Mouse (Mus musculus) liver, adult 2 months (tissue): ENCODE data around the gene Ciita.

ENCODE experiments used
- CTCF ChIP-seq: fragments of 200-500 bp; IDR thresholded peaks from 2 replicates; pipeline ENCODE4 v1.5.1; 2011; ENCODE audit warnings: low read depth, low read length, control low read depth
- POLR2A ChIP-seq: fragments of 200-500 bp; IDR thresholded peaks from 2 replicates; pipeline ENCODE4 v1.6.1; 2011; ENCODE audit warnings: low read length, control low read depth; ENCODE audit not compliant: insufficient read depth; ENCODE audit errors: extremely low read depth

DNA sequence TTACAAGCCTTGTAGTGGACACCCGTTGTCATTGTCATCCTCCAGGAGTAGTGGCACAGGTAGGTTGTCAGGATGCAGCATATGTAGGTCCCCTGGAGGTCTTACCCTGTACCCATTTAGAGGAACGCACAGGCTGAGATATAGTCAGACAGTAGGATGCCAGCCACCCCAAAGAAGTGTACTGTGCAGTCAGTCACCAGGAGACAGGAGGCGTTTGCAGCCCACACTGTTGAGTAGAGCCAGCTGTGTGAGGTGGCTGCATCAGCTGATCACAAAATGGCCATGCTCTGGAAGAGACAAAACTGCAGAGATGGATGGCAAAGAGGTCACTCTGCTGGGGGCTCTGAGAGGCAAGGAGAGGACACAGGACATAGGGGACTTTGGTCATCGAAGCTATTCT lies 47.5 kb upstream of the Ciita start:
- no peak for TF ChIP-seq POLR2A
- no peak for TF ChIP-seq CTCF
